19 mouse cellular contexts compared by ENCODE assay signal in genomic region chr1:59698207-59698606, GRCm38 (mm10).
"Had no signal": no experiment of that assay in that cellular context is flagged by ENCODE, and none has a peak within 500 bp of the region (broad histone marks: within the 10 kb centered on the region; RNA-seq: fewer than 3 reads in every experiment).

No protein-coding gene starts in this region.

- H3K9me3 ChIP-seq: midbrain, embryonic 12.5 days; neural tube, embryonic 13.5 days; neural tube, embryonic 15.5 days; stomach, embryonic 15.5 days had no signal

- H3K27ac ChIP-seq: midbrain, embryonic 12.5 days; neural tube, embryonic 13.5 days; neural tube, embryonic 15.5 days; stomach, embryonic 15.5 days; stomach, postnatal 0 days had no signal

- H3K4me1 ChIP-seq: midbrain, embryonic 12.5 days; neural tube, embryonic 13.5 days; neural tube, embryonic 15.5 days; stomach, embryonic 15.5 days had no signal

- H3K27me3 ChIP-seq: midbrain, embryonic 12.5 days; neural tube, embryonic 13.5 days; neural tube, embryonic 15.5 days; stomach, embryonic 15.5 days had no signal

- H3K9ac ChIP-seq: lung, embryonic 14.5 days; midbrain, embryonic 12.5 days; neural tube, embryonic 13.5 days; neural tube, embryonic 15.5 days; stomach, embryonic 15.5 days had no signal

- DNase-seq: lung, adult 18-20 months; lung, embryonic 14.5 days; lung, postnatal 10 days; lung, postnatal 4 days; midbrain, embryonic 14.5 days; retina, postnatal 1 day; right cerebral cortex, adult 18-20 months; right cerebral cortex, postnatal 25 days; right cerebral cortex, postnatal 4 days; thymus, adult 2 months; thymus, postnatal 25 days; thymus, postnatal 4 days had no signal

- H3K4me3 ChIP-seq: midbrain, embryonic 12.5 days; myocyte; neural tube, embryonic 13.5 days; neural tube, embryonic 15.5 days; stomach, embryonic 15.5 days had no signal

- ATAC-seq: midbrain, embryonic 16.5 days had no signal

- H3K4me2 ChIP-seq: lung, embryonic 14.5 days; midbrain, embryonic 12.5 days; neural tube, embryonic 13.5 days; neural tube, embryonic 15.5 days; stomach, embryonic 15.5 days had no signal
